Mouse (Mus musculus) adrenal gland (tissue): Measurements from ENCODE around the gene Pakap.

Source experiments
- intact Hi-C: fragments of 180-260 bp; cut with DNase I; formaldehyde crosslinking; loops from one replicate; pipeline ENCODE4 v1.15.1; 2025

Gene Pakap

GRCm38 (mm10) chr4:57755085-57755484 is 187.1 kb downstream of the Pakap start:
- intact Hi-C loops = no loop called here

DNA sequence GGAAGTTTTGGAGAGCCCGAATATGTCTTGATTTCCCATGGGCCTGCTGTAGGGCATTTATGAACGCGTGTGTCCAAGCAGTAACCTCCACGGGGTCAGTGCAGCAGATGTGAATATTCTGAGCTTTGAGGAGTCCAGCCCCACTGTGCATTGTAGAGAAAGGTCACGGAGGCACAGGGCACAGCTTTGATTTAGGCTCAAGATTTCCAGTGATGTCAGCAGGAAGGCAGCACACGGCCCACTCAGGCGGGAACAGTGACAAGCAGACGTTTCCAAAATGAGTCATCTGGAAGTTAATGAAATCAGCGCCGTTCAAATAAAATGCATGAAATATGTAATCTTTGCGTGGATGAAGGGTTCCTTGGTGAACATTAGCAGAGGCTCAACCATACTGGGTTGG is 190.0 kb downstream of the Pakap start:
- intact Hi-C loops = no loop called here

DNA sequence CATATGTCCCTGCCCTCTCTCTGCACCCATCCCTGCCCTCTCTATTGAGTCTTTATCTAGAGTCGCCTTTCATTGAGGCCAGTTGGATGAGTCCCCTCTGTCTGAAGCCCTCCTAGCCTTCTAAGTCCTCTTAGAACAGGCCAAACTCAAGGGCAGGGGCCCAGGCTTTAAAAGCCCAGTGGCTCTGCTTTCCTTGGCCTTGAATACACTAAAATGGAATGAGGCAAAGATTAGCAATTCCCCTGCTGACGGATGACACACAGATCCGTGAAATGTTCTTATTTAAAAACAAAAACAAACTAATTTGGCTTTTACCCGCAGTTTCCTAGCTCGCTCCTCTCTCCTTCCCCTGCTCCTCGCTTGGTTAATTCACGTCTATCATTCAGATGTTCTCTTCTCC is 194.4 kb downstream of the Pakap start:
- intact Hi-C loops = no loop called here

DNA sequence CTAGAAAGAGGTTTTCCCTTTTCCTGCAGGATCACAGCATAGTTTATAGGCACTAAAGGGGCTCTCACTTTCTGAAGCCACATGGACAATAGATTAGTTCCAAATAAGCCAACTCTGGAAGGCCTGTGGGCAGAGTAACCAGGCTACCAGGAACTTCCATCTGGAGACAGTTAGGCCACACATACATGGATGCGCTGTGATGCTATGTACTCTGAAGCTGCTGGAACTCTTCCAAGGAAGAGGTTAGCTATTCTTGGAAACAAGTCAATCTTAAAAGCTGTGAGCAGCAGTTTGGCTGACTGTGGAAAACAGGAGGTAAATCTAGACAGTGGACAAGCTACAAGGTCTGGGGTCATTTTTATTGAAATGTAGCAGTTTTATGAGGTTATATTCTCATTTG is 196.4 kb downstream of the Pakap start:
- intact Hi-C loops = no loop called here

DNA sequence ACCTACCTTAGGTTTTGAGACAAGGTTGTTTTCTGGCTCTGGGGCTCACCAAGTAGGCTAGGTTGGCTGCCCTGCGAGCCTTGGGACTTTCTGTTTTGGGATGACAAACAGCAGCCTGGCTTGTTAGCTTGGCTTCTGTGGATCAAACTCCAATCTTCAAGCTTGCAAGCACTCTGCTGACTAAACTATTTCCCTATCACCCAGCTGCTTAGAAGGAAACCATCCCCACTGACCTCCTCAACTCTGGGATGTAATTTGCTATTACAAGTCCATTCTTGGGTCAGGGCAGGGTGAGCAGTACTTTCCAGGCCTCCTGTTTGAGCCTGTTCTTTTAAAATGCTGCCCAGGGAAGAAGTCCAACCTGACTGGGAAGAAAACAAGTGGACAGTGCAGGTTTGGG is 196.9 kb downstream of the Pakap start:
- intact Hi-C loops = no loop called here

DNA sequence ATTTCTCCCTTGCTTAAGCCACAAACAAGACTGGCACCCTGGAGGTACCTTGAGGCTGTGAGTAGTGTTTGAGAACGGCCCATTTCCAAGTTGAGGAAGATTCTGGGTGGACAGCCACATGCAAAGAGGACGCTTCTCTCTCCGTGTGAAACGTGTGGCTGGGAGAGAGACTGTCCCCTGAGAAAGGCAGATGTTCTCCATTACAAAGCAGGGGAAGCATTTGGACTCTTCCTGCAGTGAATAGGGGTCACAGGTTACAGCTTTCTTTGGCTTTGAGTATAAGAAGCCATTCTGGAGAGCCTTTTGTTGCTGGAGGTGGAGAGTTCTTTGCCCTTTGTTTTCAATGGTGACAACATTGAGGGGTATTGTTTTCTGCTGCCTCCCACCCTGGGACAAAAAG is 197.8 kb downstream of the Pakap start:
- intact Hi-C loops = no loop called here

DNA sequence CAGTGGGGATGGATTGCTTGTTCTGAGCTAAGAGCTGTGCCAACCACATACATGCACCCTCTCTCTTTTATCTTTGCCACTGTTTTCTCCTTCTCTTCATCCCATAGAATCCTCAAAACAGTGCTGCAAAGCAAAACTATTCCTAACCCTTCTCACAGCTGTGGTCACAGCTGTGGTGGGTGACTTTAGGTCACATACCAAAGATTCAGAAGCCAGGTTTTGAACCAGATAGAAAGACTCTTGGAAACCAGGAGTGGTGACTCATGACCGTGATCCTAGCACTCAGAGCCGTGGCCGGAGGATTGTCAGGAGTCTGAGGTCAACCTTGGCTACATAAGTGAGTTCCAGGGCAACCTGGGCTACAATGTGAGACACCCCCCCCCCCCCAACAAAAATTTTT is 201.0 kb downstream of the Pakap start:
- intact Hi-C loops = no loop called here

DNA sequence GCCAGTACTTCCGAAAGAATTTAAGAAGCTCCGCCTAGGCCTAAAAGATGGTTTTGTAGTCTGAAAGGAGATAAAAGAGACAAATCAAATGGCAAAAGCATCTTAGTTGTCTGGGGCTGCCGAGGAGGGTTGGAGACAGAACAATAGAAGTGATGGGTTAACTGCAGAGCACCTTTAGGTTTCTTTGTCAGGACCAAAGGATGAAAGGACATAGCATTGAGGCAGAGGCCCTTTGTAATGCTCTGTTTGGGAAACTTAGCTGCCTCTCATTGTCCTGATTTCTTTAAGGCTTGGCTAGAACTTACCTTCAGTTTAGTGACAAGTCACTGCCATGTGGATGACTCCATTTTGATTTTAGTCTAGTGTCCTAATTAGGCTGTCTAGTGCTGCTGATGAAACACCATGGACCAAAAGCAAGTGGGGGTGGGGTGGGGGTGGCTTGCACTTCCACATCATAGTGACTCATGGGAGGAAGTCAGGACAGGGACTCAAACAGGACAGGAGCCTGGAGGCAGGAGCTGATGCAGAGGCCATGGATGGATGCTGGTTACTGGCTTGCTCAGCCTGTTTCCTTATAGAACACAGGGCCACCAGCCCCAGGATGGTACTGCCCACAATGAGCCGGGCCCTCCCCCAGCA is 202.3 kb downstream of the Pakap start:
- intact Hi-C loops = no loop called here

DNA sequence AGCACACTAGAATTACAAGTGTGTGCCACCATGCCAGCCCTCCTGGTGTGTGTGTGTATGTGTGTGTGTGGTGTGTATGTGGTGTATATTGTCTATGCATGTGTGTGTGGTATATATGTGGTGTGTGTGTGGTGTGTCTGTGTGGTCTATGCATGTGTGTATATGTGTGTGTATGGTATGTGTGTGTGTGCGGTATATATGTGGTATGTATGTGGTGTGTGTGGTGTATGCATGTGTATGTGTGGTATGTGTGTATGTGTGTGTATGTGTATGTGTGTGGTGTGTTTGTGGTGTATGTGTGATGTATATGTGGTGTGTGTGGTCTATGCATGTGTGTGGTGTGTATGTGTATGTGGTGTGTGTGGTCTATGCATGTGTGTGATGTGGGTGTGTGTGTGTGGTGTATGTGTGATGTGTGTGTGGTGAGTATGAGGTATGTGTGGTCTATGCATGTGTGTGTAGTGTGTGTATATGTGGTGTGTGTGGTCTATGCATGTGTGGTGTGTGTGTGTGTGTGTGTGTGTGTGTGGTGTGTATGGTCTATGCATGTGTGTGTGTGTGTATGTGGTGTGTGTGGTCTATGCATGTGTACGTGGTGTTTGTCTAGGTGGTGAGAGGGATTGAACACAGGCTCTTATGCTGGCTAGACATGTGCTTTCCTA is 203.7 kb downstream of the Pakap start:
- intact Hi-C loops = no loop called here

DNA sequence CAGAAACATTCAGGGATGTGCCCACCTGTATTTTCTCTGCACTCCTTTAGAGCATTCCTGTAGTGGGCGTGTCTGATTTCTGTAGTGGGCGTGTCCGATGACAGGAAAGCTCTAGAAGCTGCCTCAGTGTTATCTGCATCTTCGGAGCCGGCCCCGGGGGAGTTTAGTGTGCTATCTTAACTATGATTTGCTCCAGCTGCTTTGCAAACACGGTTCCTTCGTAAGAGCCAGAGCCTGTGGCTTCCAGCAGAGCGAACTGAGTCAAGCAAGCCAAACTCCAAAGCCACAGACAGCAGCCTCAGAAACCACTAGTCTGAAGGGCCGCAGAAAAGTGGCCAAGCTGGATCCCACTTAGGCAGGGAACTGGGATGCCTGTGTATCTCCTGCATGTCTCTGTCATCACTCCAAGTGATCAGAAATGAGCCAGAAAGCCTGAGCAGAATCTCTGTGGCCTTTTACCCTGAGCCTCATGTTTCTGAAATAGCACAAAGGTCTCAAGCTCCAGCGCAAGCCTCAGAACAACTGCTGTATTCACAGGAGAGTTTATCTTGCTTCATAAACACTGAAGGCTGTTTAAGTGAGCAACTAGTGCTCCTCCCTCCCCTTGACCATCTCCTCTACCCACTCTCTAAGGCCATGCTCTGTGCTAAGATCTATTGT is 205.0 kb downstream of the Pakap start:
- intact Hi-C loops = no loop called here

DNA sequence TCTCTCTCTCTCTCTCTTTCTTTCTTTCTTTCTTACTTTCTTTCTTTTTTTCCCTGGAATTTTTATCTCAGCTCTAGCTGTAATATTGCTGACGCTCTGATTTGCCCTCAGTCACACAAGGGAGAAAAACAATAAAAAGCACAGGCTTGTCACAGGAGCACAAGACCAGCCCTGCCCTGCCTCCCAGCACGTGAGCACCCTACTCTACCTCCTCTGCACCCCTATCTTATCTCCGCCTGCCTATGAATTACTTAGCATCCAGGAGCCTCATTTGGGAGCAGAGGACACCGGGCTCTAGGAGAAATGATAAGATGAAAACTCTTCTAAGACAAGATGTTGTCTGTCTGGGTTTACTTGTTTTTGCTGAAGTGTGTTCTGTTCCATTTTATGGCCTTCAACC is 206.5 kb downstream of the Pakap start:
- intact Hi-C loops = no loop called here

- intact Hi-C loops = no loop called here
These were observed 207.6 kb downstream of the Pakap start for GRCm38 (mm10) chr4:57775582-57775981.

GRCm38 (mm10) chr4:57780403-57780802 is 212.4 kb downstream of the Pakap start:
- intact Hi-C loops = loop anchor here (5.0 kb wide), 2 partner anchors 102 to 108 kb away; no protein-coding TSS in a partner anchor

DNA sequence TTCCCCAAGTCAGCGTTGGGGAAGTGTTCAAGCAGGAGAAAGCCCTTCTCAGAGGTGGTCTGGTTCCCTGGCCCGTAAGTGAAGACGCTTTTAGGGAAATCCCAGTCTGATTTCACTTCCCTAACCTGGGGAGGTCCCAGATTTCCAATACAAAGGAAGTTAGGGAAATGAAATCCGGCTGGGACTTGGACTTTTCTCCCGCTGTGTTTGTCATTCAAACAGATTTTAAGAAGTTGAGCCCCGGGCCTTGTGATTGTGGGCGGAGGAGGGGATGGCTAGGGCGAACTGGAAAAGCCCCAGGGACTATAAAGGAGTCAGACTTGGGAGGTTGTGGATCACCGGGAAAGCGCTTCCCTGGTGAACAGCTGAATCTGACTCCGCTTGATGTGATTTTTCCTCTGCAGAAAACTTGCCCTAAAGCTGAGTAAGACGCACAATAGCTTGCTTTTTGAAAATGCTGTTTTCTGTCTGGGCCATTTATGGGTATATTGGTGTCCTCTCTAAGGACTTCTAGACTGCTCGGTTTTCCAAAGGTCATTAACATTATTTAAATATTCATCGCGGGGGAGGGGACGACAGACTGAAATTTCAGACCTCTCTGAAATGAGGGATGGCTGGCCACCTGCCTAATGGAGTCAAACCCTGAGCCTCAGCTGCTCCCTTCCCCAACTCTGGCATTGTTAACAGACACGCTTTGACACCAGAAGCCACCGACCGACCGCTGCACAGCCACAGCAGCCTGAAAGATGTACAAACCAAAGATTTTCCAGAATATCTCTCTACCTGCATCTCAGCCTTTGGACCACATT is 213.1 kb downstream of the Pakap start:
- intact Hi-C loops = loop anchor here (5.0 kb wide), 2 partner anchors 101 to 109 kb away; no protein-coding TSS in a partner anchor

DNA sequence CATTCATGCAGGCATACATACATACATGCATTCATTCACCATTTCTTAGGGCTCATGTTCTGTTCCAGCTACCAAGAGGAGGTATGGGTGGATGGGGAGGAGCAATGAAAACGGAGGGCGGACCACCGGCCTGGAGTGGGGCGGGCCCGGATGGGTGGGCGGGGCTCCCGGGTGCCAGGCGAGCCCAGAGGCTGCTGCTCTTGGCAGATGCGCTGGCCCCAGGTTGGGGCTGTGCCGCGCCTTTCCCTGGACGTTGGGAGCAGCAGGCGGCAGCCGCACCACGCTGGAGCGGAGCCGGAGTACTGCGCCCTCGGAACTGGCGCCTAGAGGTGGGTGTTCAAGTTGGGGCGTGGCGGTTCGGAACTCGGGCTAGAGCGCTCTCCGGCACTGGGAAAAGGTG is 214.0 kb downstream of the Pakap start:
- intact Hi-C loops = loop anchor here (5.0 kb wide), 2 partner anchors 100 to 110 kb away; no protein-coding TSS in a partner anchor

DNA sequence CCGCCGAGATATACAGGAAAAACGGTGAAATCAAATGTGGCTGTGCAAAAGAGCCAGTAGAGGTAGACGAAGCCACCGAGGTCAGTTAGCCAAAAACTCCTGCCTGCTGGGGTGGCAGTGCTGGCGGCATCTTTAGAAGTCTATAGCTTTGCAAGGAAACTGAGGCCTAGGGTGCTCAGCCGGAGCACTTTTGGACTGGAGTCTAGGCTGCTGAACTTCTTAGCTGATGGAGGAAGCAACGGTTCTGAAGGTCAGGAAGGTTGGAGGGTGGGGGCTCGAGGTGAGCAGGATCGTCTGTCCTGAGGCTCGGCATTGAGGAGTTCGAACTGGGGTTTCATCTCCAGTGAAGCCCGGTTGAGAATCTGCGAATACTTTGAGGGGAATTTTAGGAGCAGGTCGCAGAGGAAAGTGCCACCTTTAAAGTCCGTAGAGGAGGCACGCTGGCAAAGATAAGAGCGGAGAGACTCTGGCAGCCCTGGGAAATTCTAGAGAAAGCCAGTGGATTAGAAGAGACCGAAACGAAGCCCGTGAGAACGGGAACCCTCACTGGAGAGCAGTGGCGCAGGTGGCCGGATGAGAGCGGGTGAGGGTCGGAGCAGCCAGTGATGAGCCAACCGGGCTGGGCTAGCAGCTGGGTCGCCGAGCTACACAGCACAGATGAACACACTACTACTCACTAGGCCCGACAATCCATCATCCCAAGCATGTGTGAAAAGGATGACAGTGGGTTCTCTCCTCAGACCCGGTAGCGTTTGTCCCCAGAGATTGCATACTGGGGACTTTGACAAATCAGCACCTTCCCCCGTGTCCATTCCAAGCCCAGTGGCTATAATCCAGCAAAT is 214.8 kb downstream of the Pakap start:
- intact Hi-C loops = loop anchor here (5.0 kb wide), 2 partner anchors 100 to 110 kb away; no protein-coding TSS in a partner anchor

DNA sequence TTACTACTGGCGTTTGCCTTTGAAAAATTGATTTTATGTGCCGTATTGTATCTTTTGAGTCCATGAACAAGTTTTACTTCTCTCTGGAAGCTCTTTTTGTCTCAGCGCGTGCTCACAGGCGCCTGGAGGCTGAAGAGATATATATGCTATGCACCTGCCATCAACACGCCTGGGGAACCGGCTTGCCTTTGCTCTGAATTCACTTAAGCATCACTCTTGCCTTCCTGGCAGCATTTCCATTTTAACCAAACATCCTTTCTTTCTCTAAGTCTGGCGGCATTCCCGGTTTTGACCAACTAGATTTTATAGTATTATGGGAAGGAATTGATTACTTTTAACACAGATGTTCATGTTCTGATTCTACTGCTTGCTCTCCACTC is 215.4 kb downstream of the Pakap start:
- intact Hi-C loops = loop anchor here (5.0 kb wide), 2 partner anchors 99 to 111 kb away; no protein-coding TSS in a partner anchor

DNA sequence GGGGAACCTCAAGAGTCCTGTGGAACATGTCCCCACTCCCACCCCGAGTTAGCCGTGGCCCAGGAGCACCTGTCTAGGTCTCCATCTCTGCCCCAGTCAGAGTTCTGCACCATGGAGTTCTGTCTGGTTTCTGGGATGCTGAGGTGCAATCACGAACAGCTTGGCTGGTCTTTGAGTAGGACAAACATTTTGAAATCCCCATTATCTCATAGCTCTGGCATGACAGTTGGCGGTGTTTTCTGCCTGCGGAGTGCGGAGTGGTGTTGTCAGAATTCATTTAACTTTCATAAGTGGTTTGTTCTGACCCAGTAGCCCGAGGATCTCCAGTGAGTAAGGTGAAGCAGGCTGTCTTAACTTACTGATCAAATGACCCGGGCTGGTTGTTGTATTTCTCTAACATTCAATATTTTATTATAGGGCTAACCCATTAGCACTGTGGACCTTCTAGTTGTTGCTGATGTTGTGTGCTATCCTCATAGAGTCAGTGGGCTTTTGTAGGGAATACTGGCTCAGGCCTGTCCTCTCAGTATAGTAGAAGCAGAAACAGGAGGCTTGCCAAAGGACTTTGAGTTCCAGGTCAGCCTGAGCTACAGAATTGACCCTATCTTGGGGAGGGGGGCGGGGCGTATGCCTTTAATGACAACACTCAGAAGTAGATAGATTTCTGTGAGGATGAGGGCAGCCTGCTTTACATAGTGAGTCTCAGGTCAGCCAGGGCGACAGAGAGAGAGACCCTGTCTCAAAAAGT is 216.0 kb downstream of the Pakap start:
- intact Hi-C loops = loop anchor here (5.0 kb wide), 2 partner anchors 98 to 112 kb away; no protein-coding TSS in a partner anchor

DNA sequence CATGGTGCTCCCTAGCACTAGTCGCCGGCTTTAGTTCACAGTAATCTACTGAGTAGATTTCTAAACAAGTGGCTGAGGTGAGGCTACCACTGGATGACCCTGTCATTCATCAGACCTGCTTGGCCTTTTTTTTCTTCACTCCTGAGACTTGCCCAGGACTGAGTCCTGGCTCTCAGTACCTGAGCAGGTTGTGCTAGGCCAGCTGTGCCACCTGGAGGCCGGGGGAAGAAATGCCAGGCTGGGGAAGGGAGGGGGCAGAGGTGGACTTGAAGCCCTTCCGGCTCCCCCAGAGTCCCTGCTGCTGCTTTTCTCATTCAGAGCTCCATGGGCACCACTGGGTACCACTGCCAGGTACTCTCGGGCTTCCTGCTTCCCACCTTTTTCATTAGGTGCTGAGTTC is 220.7 kb downstream of the Pakap start:
- intact Hi-C loops = no loop called here

DNA sequence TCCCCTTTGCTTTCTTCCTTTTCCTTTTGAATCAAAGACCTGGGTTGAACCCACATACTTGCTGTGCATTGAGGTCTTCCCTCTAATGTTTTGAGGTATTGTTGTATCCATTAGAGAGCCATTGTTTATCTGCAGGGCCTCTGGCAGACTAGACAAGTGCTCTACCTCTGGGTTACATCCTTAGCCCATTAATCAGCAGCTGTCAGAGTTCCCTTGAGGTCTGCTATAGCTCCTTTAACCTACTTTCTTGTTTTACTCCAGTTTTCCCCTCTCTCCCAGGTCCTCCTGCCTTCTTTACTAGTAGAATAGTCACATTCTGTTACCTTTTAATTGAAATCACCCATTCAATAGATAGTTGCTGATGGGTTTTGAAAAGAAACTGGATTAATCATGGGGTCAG is 221.1 kb downstream of the Pakap start:
- intact Hi-C loops = no loop called here
